ENCODE assay signal across 18 mouse cellular contexts in genomic region chr9:34703547-34704300, GRCm38 (mm10).
DNase-seq lines count a peak whose midpoint lies in the region; ATAC-seq and TF ChIP-seq lines count a peak whose summit lies in the region.
"Had no signal": no experiment of that assay in that cellular context is flagged by ENCODE, and none has a peak within 500 bp of the region (broad histone marks: within the 10 kb centered on the region; RNA-seq: fewer than 3 reads in every experiment).

No protein-coding gene starts in this region.

- no peak overlapping the region for H3K9ac ChIP-seq in hindbrain, embryonic 13.5 days
- no peak overlapping the region for H3K9ac ChIP-seq in hindbrain, embryonic 12.5 days
- no peak overlapping the region for H3K9ac ChIP-seq in lung, embryonic 14.5 days
- H3K9ac ChIP-seq in hindbrain, embryonic 16.5 days (ENCODE audit: low read depth, low read length): no peak overlapping the region
- H3K9ac ChIP-seq: stomach, embryonic 15.5 days had no signal

- 72% methylated on average over 12 of the region's 12 CpGs for WGBS in hindbrain, embryonic 13.5 days
- WGBS in hindbrain, embryonic 12.5 days: 74% methylated on average over 12 of the region's 12 CpGs
- 73% methylated on average over 12 of the region's 12 CpGs for WGBS in lung, embryonic 14.5 days
- 62% methylated on average over 12 of the region's 12 CpGs for WGBS in hindbrain, embryonic 16.5 days

- no peaks in the 10 kb centered on the region for H3K27me3 ChIP-seq in hindbrain, embryonic 13.5 days
- H3K27me3 ChIP-seq in hindbrain, embryonic 12.5 days: no peaks in the 10 kb centered on the region
- no peaks in the 10 kb centered on the region for H3K27me3 ChIP-seq in lung, embryonic 14.5 days (ENCODE audit: insufficient read depth, low read length)
- H3K27me3 ChIP-seq in hindbrain, embryonic 16.5 days (replicated peaks; ENCODE audit: control insufficient read depth, insufficient read depth, low read length): no peaks in the 10 kb centered on the region
- H3K27me3 ChIP-seq: stomach, embryonic 15.5 days had no signal

- no peaks in the 10 kb centered on the region for H3K9me3 ChIP-seq in hindbrain, embryonic 13.5 days
- H3K9me3 ChIP-seq in hindbrain, embryonic 12.5 days (replicated peaks): no peaks in the 10 kb centered on the region
- H3K9me3 ChIP-seq in lung, embryonic 14.5 days (ENCODE audit: low read depth, low read length): no peaks in the 10 kb centered on the region
- H3K9me3 ChIP-seq in hindbrain, embryonic 16.5 days (ENCODE audit: control insufficient read depth, low read length): no peaks in the 10 kb centered on the region
- H3K9me3 ChIP-seq: limb, embryonic 10.5 days; stomach, embryonic 15.5 days had no signal

- no peak for DNase-seq in lung, embryonic 14.5 days
- no peak for DNase-seq in lung, postnatal 14 days
- DNase-seq in brain, embryonic 14.5 days (ENCODE audit: low read depth): peak; percentile 80
- DNase-seq in adrenal gland, postnatal 36 days: no peak
- DNase-seq: adrenal gland, adult 2 months; cerebellum, adult 9-11 months; heart, adult 11 months; heart, postnatal 4 days; kidney, adult 11 months; lung, adult 2 months; thymus, adult 2 months had no signal

- 0 out of 2 replicates have a peak overlapping the region, but pooled peaks have one; percentile 12 for H3K27ac ChIP-seq in hindbrain, embryonic 13.5 days
- H3K27ac ChIP-seq in hindbrain, embryonic 12.5 days: no peak overlapping the region
- H3K27ac ChIP-seq in lung, embryonic 14.5 days (ENCODE audit: low read depth): no peak overlapping the region
- no peak overlapping the region for H3K27ac ChIP-seq in hindbrain, embryonic 16.5 days (ENCODE audit: low read depth, low read length)
- H3K27ac ChIP-seq: limb, embryonic 10.5 days; stomach, embryonic 15.5 days had no signal

- H3K4me2 ChIP-seq in hindbrain, embryonic 13.5 days: no peak overlapping the region
- H3K4me2 ChIP-seq in hindbrain, embryonic 12.5 days (replicated peaks): no peak overlapping the region
- no peak overlapping the region for H3K4me2 ChIP-seq in lung, embryonic 14.5 days
- H3K4me2 ChIP-seq in hindbrain, embryonic 16.5 days (ENCODE audit: low read length): no peak overlapping the region; the same call in 1 of the 2 replicates
- H3K4me2 ChIP-seq: liver, embryonic 11.5 days; stomach, embryonic 15.5 days had no signal

- TF ChIP-seq CTCF in lung, embryonic 14.5 days (IDR thresholded peaks at IDR 0.05; ENCODE audit: low read depth): no peak
- TF ChIP-seq CTCF in brain, embryonic 14.5 days (IDR thresholded peaks at IDR 0.05; ENCODE audit: borderline replicate concordance, extremely low read depth, insufficient read depth, insufficient read length): no peak

- peak; percentile 69 for ATAC-seq in hindbrain, embryonic 13.5 days (ENCODE audit: low FRiP score)
- no peak for ATAC-seq in hindbrain, embryonic 12.5 days (ENCODE audit: low FRiP score)
- ATAC-seq in lung, embryonic 14.5 days (ENCODE audit: insufficient read depth): peak; percentile 38; the same call in 1 of the 2 replicates
- peak; percentile 69 for ATAC-seq in hindbrain, embryonic 16.5 days
- ATAC-seq in megakaryocyte, adult 5-6 weeks (ENCODE audit: poor library complexity, severe bottlenecking): no peak

- no peaks in the 10 kb centered on the region for H3K36me3 ChIP-seq in hindbrain, embryonic 13.5 days
- H3K36me3 ChIP-seq in hindbrain, embryonic 12.5 days: no peaks in the 10 kb centered on the region
- H3K36me3 ChIP-seq in lung, embryonic 14.5 days (ENCODE audit: insufficient read depth): no peaks in the 10 kb centered on the region
- H3K36me3 ChIP-seq in hindbrain, embryonic 16.5 days (ENCODE audit: control insufficient read depth, insufficient read depth, low read length): no peaks in the 10 kb centered on the region
- H3K36me3 ChIP-seq: limb, embryonic 10.5 days; stomach, embryonic 15.5 days had no signal

- no peak overlapping the region for H3K4me3 ChIP-seq in hindbrain, embryonic 13.5 days
- no peak overlapping the region for H3K4me3 ChIP-seq in hindbrain, embryonic 12.5 days
- H3K4me3 ChIP-seq in lung, embryonic 14.5 days (ENCODE audit: low read depth, low read length): no peak overlapping the region
- H3K4me3 ChIP-seq in hindbrain, embryonic 16.5 days (ENCODE audit: low read length): no peak overlapping the region
- H3K4me3 ChIP-seq: limb, embryonic 10.5 days; stomach, embryonic 15.5 days had no signal

- TF ChIP-seq POLR2A in brain, embryonic 14.5 days (IDR thresholded peaks at IDR 0.05; ENCODE audit: borderline replicate concordance, extremely low read depth, insufficient read depth, insufficient read length, poor library complexity, severe bottlenecking): no peak

- peaks cover 33% of the 10 kb centered on the region for H3K4me1 ChIP-seq in hindbrain, embryonic 13.5 days (replicated peaks)
- H3K4me1 ChIP-seq in hindbrain, embryonic 12.5 days: peaks cover 26% of the 10 kb centered on the region
- no peaks in the 10 kb centered on the region for H3K4me1 ChIP-seq in lung, embryonic 14.5 days (ENCODE audit: insufficient read depth)
- peaks cover 17% of the 10 kb centered on the region for H3K4me1 ChIP-seq in hindbrain, embryonic 16.5 days (ENCODE audit: control insufficient read depth, insufficient read depth, low read depth, low read length)
- H3K4me1 ChIP-seq: stomach, embryonic 15.5 days had no signal

Comparison
In these comparisons a context has a peak if more than half of its experiments do, and no peak if none do; other contexts are left out.
1. ATAC-seq: peak in hindbrain, embryonic 13.5 days (single experiment), lung, embryonic 14.5 days (single experiment) and hindbrain, embryonic 16.5 days (single experiment); none in hindbrain, embryonic 12.5 days (single experiment) and megakaryocyte, adult 5-6 weeks (single experiment).